Mouse (Mus musculus) forebrain, embryonic 11.5 days (tissue): ENCODE measurements around the gene Zzz3. TPM values are rescaled to one million over a fixed set of nuclear protein-coding genes. Genes with fewer than 3 reads are reported as not detected.
"Not testable (repeated sequence)": the region's sequence is repeated elsewhere in the genome, so short reads cannot be mapped to it uniquely, and the experiment has no call there.

Experiments
- ATAC-seq: fragments of 200-750 bp; cut with Nextera tagmentation; replicated peaks from 2 replicates; pipeline ENCODE4 v1.8.0; 2017; ENCODE audit warnings: moderate TSS enrichment; ENCODE audit not compliant: low FRiP score
- DNase-seq: peaks from one replicate; pipeline ENCODE4 v3.0.0-alpha.2; 2017; ENCODE audit warnings: low spot score
- H3K27ac ChIP-seq: fragments of 300-500 bp; sonication (generic); 2 replicates; pipeline ENCODE4 v1.5.1; 2014; ENCODE audit warnings: low read depth, low read length
- H3K27me3 ChIP-seq: fragments of 300-500 bp; sonication (generic); 2 replicates; pipeline ENCODE4 v1.6.1; 2014; ENCODE audit warnings: mild to moderate bottlenecking, low read length, mixed read lengths; ENCODE audit not compliant: control insufficient read depth, insufficient read depth
- H3K36me3 ChIP-seq: fragments of 300-500 bp; sonication (generic); 2 replicates; pipeline ENCODE4 v1.6.1; 2014; ENCODE audit warnings: mild to moderate bottlenecking, low read length, moderate library complexity, mixed read lengths; ENCODE audit not compliant: control insufficient read depth, insufficient read depth
- H3K4me1 ChIP-seq: fragments of 300-500 bp; sonication (generic); replicated peaks from 2 replicates; pipeline ENCODE4 v1.6.1; 2014; ENCODE audit warnings: low read length, mixed read lengths; ENCODE audit not compliant: control insufficient read depth, insufficient read depth
- H3K4me2 ChIP-seq: fragments of 300-500 bp; sonication (generic); 2 replicates; pipeline ENCODE4 v1.6.1; 2014; ENCODE audit warnings: low read depth, mild to moderate bottlenecking, low read length, moderate library complexity, mixed read lengths; ENCODE audit not compliant: severe bottlenecking
- H3K4me3 ChIP-seq: fragments of 300-500 bp; sonication (generic); 2 replicates; pipeline ENCODE4 v1.5.1; 2014; ENCODE audit warnings: low read depth, low read length
- H3K9ac ChIP-seq: fragments of 300-500 bp; sonication (generic); 2 replicates; pipeline ENCODE4 v1.6.1; 2014; ENCODE audit warnings: low read length
- H3K9me3 ChIP-seq: fragments of 300-500 bp; sonication (generic); 2 replicates; pipeline ENCODE4 v1.6.1; 2016; ENCODE audit warnings: low read length, mixed read lengths; ENCODE audit not compliant: control insufficient read depth
- WGBS: fragments of 180-500 bp; shearing (Covaris S2); extraction: QIAGEN DNeasy Blood & Tissue Kit; methylation state at CpG from one replicate; pipeline ENCODE4 v1.1.7; 2014; 5-methylcytosine and 5-hydroxymethylcytosine counted together
- polyA plus RNA-seq: library from polyadenylated mRNA; unstranded; fragments of >200 nt; fragmentation: Nextera tagmentation; extraction: Ambion mirVana; gene quantifications from 2 replicates; pipeline ENCODE4 v1.2.1, GENCODE M21; 2014

The Zzz3 gene
- polyA plus RNA-seq, 1 experiment from 2014 or later, result 61.4 TPM

GRCm38 (mm10) chr3:152444114-152444513 is 48.8 kb downstream of the Zzz3 start:
- Histone ChIP-seq H3K36me3 (no peaks in the 10 kb centered on the region; the same call in 1 of the 2 replicates), H3K4me1 (no peaks in the 10 kb centered on the region), H3K9ac (no peak overlapping the region), H3K9me3 (no peaks in the 10 kb centered on the region), H3K27ac (no peak overlapping the region), H3K27me3 (no peaks in the 10 kb centered on the region), H3K4me3 (no peak overlapping the region), H3K4me2 (no peak overlapping the region)
- 95% methylated on average over 3 of the region's 3 CpGs for WGBS
- DNase-seq, result no peak
- ATAC-seq, result no peak

GRCm38 (mm10) chr3:152446966-152447365 is 51.7 kb downstream of the Zzz3 start:
- H3K36me3 ChIP-seq, result no peaks in the 10 kb centered on the region; the same call in 1 of the 2 replicates
- DNase-seq, result no peak
- ATAC-seq, result no peak
- H3K4me2 ChIP-seq, result no peak overlapping the region
- H3K9me3 ChIP-seq, result no peaks in the 10 kb centered on the region
- no peaks in the 10 kb centered on the region for H3K4me1 ChIP-seq
- H3K27ac ChIP-seq, result no peak overlapping the region
- no peak overlapping the region for H3K9ac ChIP-seq
- 88% methylated on average over 1 of the region's 1 CpGs for WGBS
- no peak overlapping the region for H3K4me3 ChIP-seq
- no peaks in the 10 kb centered on the region for H3K27me3 ChIP-seq

GRCm38 (mm10) chr3:152453163-152453562 is 57.9 kb downstream of the Zzz3 start:
- H3K9ac ChIP-seq, result no peak overlapping the region
- no peaks in the 10 kb centered on the region for H3K27me3 ChIP-seq
- H3K27ac ChIP-seq, result no peak overlapping the region
- DNase-seq (no peak), ATAC-seq (no peak)
- no peaks in the 10 kb centered on the region for H3K9me3 ChIP-seq
- peaks cover 10% of the 10 kb centered on the region; the same call in 1 of the 2 replicates for H3K36me3 ChIP-seq
- H3K4me3 ChIP-seq, result no peak overlapping the region
- 95% methylated on average over 3 of the region's 4 CpGs for WGBS
- H3K4me2 ChIP-seq, result no peak overlapping the region
- no peaks in the 10 kb centered on the region for H3K4me1 ChIP-seq

GRCm38 (mm10) chr3:152457308-152458035 is 62.2 kb downstream of the Zzz3 start:
- H3K36me3 ChIP-seq, result peaks cover 6% of the 10 kb centered on the region; the same call in 1 of the 2 replicates

GRCm38 (mm10) chr3:152458875-152459274 is 63.6 kb downstream of the Zzz3 start:
- H3K9ac ChIP-seq, DNase-seq, ATAC-seq, H3K36me3 ChIP-seq, H3K4me3 ChIP-seq, H3K27ac ChIP-seq, H3K9me3 ChIP-seq, H3K4me1 ChIP-seq, H3K4me2 ChIP-seq, H3K27me3 ChIP-seq: not testable (repeated sequence)
- WGBS, result 93% methylated on average over 4 of the region's 4 CpGs

More at GRCm38 (mm10) chr3:152457308-152458035, 62.2 kb downstream of the Zzz3 start:
- ATAC-seq, result no peak
- no peak overlapping the region for H3K27ac ChIP-seq
- no peaks in the 10 kb centered on the region for H3K27me3 ChIP-seq
- 95% methylated on average over 2 of the region's 2 CpGs for WGBS
- H3K9me3 ChIP-seq, result no peaks in the 10 kb centered on the region
- no peak overlapping the region for H3K4me3 ChIP-seq
- no peak overlapping the region for H3K9ac ChIP-seq
- no peaks in the 10 kb centered on the region for H3K4me1 ChIP-seq
- no peak for DNase-seq
- H3K4me2 ChIP-seq, result no peak overlapping the region

- DNase-seq (no peak), ATAC-seq (no peak)
- H3K36me3 ChIP-seq, result peaks cover 6% of the 10 kb centered on the region; the same call in 1 of the 2 replicates
- no peak overlapping the region for H3K4me2 ChIP-seq
- H3K27ac ChIP-seq, result no peak overlapping the region
- no peaks in the 10 kb centered on the region for H3K9me3 ChIP-seq
- WGBS, result 59% methylated on average over 4 of the region's 4 CpGs
- no peaks in the 10 kb centered on the region for H3K4me1 ChIP-seq
- H3K27me3 ChIP-seq, result no peaks in the 10 kb centered on the region
- no peak overlapping the region for H3K9ac ChIP-seq
- no peak overlapping the region for H3K4me3 ChIP-seq
These were observed 65.5 kb downstream of the Zzz3 start for GRCm38 (mm10) chr3:152460802-152461201.

- Histone ChIP-seq H3K27me3 (no peaks in the 10 kb centered on the region), H3K4me2 (no peak overlapping the region), H3K36me3 (no peaks in the 10 kb centered on the region; the same call in 1 of the 2 replicates), H3K4me1 (no peaks in the 10 kb centered on the region), H3K4me3 (no peak overlapping the region), H3K9ac (no peak overlapping the region), H3K9me3 (no peaks in the 10 kb centered on the region), H3K27ac (no peak overlapping the region)
- WGBS, result 86% methylated on average over 10 of the region's 10 CpGs
- ATAC-seq (no peak), DNase-seq (no peak)
These were observed 66.8 kb downstream of the Zzz3 start for GRCm38 (mm10) chr3:152462038-152462547.

GRCm38 (mm10) chr3:152462900-152463299 is 67.6 kb downstream of the Zzz3 start:
- Histone ChIP-seq H3K36me3 (no peaks in the 10 kb centered on the region), H3K9ac (no peak overlapping the region), H3K4me2 (no peak overlapping the region), H3K4me3 (no peak overlapping the region), H3K27ac (no peak overlapping the region), H3K27me3 (no peaks in the 10 kb centered on the region), H3K9me3 (no peaks in the 10 kb centered on the region), H3K4me1 (no peaks in the 10 kb centered on the region)
- 94% methylated on average over 10 of the region's 10 CpGs for WGBS
- DNase-seq (no peak), ATAC-seq (no peak)

- Histone ChIP-seq H3K9ac (no peak overlapping the region), H3K27me3 (no peaks in the 10 kb centered on the region), H3K27ac (no peak overlapping the region), H3K4me1 (no peaks in the 10 kb centered on the region), H3K4me2 (no peak overlapping the region), H3K9me3 (no peaks in the 10 kb centered on the region), H3K36me3 (no peaks in the 10 kb centered on the region), H3K4me3 (no peak overlapping the region)
- 96% methylated on average over 3 of the region's 3 CpGs for WGBS
- DNase-seq (no peak), ATAC-seq (no peak)
These were observed 69.2 kb downstream of the Zzz3 start for GRCm38 (mm10) chr3:152464462-152464861.
